Mouse (Mus musculus) CD4-positive, CD25-positive, alpha-beta regulatory T cell, adult 2 months (primary cell): ENCODE data around the gene Hsf5.

Experiments used
- DNase-seq: peaks from one replicate; pipeline ENCODE4 v3.0.0-alpha.2; 2012; ENCODE audit warnings: low read depth, low spot score

The Hsf5 gene

DNA sequence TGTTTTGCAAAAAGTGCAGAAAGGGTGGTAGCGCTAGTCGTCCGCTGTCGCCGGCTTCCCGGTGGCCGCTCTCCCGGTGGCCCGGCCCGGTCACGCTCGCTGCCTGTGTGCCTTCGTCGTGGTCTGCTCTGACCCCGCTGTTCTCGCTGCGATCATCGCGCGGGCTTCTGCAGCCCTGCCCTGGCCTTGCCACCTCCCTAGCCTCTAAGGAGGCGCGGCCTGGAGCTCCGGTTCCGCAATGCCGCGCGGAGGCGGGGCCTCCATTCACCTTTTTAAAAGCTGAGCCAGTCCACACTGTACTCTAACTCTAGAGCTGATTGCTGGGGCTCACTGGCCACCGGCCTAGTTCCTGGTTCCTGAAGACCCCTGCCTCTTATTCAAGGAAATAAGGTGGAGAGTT is 22.2 kb downstream of the Hsf5 start:
- DNase-seq, result peak; percentile 59

DNA sequence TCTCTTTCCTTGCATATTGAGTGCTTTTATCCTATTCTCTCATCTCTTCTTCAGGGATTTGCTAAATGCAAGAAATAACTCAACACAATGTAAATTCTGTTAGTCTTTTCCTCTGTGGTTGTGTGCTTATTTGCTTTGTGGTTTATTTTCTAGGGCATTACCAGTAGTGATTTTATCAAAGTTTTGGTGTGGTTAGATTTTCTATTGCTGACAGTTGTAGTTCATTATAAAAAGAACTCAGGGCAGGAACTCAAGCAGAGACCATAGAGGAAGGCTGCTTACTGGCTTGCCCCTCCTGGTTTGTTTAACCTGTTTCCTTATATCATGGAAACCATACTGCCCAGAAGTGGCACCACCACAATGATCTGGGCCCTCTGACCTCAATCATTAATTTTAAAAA is 25.9 kb downstream of the Hsf5 start:
- DNase-seq, result no peak

DNA sequence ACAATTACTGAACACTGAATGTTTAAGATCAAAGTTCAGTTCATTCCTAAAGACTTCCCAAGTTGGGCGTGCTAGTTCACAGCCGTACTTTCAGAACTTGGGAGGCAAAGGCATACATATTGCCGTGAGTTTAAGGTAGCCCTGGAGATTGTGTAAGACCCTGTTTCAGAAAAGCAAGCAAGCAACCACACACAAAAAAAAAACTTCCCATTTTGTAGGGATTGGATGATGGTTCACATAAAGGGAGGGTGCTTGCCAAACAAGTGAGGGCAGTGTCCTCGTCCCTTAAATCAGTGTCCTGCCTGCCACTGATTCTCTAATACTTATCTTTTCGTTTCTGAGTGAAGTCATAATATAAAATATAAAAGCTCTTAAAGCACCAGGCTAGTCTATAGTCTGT is 37.7 kb downstream of the Hsf5 start:
- no peak for DNase-seq

DNA sequence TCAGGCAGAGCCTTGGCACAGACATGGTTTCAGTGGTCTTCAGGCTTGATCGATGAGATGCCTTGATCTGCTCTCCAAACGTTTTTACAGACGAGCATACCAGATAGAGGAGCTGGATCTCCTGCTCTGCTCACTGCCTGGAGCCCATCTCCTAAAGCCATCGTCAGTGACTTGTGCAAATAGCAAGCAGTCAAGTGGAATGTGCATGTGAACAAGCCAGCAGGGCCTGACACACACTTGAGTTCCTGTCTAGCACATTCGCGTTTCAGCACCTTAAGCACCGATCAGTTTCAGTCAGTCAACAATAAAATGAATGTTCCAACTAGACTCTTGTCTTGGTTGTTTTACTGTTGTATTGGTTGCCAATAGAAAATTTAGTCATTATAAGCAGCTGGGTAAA is 42.3 kb downstream of the Hsf5 start:
- no peak for DNase-seq

DNA sequence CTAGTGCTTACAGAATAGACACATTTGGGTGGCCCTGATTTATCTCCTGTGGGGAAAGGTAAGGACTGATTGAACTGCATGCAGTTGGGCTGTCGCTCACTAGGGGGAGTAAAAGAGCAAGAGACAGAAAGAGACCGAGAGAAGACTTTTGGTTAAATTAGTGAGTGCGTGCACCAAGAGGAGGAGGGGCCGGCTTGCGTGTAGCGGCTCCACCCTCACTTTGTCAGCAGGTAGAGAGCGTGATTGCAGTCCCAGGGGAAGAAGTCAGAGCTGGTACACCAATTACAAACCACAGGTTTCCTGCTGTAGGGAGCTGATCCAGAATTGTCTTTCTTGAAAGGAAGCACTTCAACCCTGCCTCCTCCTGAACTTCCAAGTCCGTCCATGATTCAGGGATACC is 45.4 kb downstream of the Hsf5 start, which contains the start of gene Rnf43:
Gene Rnf43 (plus strand): TSS at position 316 of the 400 bp plus-strand sequence.
- peak; percentile 94 for DNase-seq

DNA sequence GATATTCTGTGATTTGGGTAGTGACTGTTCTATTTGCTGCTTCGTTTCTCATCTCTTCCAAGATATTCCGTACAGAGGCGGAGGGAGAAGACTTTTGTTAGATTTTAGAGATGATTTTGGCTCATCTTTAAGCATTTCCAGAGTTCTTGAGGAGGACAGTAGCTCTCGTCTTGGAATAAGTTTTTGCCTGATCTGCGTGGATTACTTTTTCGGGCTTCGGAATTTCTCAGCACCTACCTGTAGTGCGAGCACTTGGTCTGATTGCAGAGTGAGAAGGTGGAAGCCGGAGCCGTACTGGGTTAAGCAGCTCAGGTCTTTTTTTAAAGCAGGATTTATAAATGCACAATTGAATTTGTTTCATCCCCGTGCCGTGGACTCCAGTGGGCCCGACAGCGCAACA is 45.9 kb downstream of the Hsf5 start:
- peak; percentile 36 for DNase-seq

DNA sequence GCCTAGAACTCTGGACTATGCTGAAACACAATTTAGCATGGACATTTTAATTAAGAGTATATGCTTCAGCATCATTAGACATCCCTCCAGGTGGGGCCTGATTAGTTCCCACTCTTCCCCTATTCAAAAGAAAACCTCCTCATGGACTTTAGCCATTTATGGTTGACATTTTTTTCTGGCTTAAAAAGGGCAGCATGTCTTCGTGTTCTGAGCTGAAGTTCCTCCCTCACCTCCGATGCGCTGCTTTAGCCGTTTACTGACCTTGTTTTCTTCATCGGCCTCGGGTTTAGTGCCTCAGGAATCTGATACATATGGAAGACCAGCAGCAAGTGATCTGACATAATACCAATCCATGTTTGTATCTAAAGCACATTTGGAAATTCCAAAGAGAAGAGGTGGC is 47.0 kb downstream of the Hsf5 start:
- DNase-seq, result no peak

DNA sequence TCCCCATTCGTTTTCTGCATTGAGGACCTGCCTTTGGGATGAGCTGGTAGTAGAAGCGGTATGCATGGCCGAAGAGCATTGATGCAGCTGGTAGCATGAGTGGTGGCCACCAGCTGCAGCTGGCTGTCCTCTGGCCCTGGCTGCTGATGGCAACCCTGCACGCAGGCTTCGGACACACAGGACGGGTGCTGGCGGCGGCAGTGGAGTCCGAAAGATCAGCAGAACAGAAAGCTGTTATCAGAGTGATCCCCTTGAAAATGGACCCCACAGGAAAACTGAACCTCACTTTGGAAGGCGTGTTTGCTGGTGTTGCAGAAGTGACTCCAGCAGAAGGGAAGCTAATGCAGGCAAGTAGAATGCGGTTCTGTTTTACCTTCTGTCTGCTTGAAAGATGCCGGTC is 47.6 kb downstream of the Hsf5 start:
- no peak for DNase-seq

DNA sequence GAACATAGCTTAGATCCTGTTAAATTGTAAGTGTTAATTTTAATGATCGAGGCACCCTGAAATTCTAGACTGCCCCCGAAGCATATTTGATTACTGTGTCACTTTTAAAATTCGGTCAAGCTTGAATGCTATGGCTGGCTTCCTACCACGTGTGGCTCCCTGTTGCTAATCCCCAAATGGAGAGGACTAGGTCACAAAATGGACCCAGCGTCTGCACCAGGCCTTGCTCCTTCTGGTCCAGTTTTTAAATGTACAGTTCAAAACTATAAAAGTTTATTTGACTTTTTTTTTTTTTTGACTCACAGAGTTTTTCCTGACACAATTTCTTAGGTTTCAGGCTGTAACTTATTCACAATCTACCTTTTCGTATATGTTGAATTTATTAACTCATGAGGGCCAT is 48.3 kb downstream of the Hsf5 start:
- no peak for DNase-seq

DNA sequence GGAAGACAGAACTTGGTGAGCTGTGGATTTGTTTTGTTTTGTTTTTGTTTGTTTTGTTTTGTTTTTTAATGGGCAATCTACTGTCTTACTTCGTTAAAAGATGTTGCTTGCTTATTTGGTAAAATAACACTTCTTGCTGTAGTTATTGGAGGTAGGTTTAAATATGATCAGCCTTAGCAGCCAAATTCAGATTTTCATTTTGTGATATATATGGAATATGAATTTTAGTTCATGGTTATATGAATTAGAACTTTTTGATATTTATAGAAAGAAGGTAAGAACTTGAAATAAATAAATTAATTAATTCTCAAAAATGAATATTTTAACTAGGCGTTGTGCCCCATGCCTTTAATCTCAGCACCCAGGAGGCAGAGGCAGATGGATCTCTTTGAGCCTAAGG is 48.7 kb downstream of the Hsf5 start:
- DNase-seq, result no peak

DNA sequence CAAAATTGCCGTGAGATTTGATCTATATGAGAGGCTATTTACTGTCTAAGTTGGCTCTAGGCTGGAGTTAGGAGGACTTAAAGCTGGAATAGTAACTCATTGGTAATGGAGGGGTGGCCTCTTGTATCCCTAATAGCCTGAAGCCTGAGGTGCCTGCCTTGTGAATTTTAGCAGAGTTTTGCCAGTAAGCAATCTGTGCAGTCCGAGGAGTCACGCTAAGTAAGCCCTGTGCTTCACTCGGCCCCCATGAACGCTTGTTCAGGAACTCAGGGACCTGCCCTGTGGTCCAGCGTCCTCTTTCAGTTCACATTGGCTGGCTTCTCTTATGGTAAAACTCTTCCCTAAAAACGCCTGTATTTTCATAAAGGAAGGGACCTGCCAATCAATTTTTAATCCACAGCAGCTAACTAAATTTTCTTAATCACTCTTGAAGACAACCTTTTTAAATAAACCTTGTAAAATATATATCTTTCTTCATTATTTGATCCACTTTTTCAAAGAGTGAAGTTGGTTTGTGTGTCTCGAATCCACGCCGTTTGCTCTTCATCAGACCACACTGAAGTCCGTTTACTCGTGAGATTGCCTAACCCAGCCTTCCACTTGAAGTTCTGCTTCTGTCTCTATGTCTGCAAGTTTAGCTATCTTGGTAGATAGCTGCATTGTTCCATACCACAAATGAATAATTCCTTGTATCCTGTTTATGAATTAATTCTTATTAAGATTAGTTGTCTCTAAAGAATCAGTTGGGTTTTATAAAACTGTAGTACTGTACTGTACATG is 49.5 kb downstream of the Hsf5 start:
- no peak for DNase-seq

DNA sequence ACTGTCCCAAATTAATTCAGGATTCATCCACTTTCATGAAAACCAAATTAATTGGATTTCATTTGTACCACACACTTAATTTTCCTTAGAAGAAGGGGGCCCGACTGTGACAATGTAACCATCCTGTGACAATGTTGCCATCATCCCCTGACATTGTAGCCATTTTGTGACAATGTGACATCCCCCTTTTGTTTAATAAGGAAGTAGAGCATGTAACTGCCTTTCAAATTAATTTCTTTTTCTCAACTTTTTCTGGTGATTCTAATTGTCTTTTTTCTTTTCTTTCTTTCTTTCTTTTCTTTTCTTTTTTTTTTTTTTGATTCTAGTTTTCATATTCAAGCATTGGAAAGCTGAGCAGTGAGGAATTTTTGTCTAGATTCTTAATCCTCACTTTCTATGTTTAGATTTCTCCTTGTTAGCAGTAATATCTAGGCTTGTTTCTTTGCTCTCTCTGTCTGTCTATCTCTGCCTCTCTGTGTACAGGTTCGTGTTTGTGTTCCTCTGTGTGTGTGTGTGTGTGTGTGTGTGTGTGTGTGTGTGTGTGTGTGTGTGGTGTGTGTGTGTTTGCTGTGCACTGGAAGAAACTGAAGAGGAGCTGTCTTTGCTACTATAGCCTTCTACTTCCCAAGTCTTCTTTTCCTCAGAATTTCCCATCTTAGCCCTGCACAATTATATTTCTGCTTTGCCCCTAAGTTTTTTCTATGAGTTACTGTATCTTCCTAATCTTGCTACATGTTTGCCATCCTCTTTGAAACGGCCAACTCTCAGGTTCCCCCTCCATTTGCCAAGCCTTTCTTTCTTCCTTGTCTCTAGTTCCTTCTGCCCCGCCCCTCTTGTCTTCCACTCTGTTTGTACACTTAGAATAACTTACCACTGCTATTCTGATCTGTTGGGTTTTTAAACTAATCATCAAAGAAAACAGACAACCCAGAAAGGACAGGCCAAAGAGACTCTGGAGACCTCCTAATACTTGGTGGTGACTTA is 50.4 kb downstream of the Hsf5 start:
- no peak for DNase-seq

DNA sequence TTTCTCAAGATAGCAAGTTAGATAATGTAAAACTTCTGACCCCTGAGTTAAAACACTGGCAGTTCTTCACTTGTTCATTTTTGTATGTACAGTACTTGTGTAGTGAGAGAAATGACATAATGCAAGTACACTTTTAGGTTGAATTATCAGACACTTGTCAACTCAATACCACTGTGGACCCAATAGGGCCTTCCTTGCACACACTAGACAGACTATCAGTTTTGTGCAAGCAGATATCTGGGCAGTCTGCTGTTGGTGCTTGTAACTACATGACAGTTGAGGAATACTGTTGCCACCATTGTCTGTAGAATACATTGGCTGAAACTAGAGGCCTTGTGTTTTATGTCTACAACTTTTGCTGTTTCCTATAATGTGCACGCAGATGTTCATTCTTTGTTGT is 56.3 kb downstream of the Hsf5 start:
- DNase-seq, result no peak

DNA sequence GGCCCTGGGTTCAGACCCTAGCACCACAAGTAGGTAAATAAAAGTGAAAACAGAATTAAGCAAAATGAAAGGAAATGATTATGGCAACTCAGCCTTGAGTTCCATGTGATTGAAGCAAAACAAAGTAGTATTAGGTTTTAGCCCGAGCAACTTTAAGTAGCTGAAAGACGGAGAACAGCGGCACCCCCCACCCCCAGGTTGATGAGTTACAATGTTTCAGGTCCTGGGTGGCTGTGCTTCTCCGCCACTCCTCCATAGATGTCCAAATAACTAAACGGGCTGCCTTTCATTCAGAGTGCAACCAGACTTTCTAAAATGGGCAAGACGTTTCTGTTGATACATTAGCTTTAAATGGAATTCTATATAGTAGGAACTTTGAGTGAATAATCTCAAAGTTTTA is 58.6 kb downstream of the Hsf5 start:
- DNase-seq, result no peak

DNA sequence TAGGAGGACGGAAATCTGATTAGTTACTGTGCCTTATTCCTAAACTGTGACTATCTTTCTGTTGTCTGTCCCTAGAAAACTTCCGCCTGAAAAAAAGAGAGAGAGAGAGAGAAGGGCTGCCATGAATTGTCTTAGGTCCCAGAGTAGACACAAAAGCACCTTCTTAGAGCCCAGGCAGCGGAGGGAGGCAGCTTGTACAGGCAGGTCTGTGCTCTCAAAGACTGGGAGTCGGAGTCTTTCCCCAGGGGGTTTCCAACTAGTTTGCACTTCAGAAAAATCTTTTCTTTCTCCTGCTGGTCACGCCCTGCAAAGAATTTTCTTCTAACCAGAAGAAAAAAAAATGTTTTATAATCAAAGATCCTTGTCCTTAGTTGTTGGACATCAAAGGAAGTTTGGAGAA is 60.8 kb downstream of the Hsf5 start:
- no peak for DNase-seq

DNA sequence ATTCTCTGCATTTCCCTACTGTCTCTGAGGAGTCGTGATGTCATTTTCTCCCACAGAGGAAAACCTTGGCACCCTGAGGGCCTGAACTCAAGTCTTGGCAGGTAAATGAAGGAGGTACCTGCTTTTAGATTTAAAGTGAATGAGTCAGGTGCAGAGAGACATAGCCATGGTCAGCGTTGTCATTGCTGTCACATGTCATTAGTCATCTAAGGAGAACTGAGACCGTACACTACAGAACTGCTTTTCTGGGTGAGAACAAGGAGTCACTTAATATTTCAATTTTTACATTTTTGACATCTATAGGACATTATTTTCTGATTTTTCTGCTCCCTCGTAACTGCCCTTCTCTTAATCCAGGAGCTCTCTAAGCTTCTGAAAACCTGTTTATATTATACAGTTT is 61.6 kb downstream of the Hsf5 start:
- DNase-seq, result no peak

DNA sequence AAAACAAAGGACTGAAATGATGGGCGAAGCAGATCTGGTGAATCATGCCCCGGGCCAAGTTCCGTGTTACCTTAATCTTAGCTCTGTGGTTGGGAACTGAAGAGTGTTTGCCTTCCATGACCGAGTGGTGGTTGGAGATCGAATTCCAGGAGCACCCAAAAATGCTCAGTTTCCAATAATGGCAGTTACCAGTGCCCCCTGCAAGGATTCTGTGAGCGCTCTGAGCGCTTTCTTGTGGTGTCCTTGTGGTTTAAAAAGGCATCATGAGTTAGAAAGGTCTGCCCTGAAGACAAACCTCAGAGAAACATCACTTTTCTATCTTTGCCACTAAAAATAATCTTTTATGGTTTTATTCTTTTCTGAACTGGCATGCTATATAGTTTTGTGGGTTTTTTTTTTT is 62.0 kb downstream of the Hsf5 start:
- DNase-seq, result peak; percentile 24

DNA sequence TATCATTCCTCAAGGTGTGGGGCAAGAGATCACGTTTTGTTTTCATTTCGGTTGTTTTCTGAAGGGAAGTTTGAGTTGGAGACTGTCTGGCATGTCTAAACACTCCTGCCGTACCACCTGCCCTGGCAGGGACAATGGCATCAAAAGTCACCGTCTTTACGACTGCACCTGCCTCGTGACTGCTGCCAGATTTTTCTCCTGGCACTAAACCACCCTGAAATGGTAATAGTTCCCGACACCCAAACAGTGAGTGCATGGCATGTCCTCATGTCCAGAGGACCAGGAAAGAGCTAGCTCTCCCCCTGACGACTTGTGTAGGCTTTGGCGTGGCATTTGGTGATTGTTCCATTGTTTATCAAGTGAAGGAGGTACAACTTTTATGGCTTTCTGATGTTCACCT is 63.8 kb downstream of the Hsf5 start:
- DNase-seq, result no peak

DNA sequence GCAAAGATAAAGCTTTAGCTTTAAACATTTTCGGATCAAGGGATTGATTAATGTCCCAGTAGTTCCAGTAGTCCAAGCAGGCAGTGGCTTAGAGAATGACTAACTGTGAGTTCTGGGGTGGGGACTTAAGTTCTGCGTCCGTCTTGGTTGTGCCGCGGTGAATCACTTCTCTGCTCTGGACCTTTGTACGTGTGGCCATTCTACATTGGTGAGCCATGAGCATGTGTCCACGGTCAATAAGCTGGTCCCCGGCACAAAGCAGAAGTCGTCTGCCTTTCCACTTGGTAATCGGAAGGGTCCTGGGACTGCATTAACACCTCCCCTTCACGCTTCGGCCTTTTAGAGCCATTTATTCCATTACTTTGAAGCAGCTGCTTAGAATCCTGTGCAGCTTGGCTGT is 65.1 kb downstream of the Hsf5 start:
- no peak for DNase-seq

DNA sequence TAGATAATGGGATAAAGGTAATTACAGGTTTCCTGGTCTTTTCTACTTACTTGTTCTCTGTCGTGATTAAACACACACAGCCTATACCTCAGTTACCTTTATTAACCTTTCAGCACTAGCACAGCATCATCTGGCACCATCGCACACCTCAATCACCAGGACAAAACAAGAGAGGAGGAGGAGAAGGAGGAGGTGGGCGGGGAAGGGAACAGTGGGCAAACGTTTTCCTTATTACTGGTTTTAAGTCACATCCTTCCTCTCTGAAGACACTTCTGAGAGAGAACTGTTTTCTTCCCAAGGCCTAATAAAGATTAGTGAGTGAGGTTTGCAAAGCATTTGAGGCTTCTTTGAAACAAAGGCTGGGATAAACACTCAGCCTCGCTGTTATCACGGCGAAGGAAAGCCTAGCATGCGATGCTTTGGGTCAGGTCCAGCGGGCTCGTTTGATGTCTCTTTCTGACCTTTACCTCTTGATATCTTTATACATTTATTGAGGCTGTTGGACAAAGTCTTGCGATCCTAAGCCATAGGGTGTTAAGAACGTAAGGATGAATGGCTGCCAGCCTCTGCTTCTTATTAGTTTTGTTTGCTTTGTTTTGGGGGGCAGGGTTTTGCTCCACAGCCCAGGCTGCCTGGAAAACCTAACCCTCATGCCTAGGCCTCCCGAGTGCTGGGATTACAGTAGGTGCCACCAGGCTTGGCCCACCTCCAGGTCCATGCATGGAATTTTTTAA is 66.0 kb downstream of the Hsf5 start:
- no peak for DNase-seq

DNA sequence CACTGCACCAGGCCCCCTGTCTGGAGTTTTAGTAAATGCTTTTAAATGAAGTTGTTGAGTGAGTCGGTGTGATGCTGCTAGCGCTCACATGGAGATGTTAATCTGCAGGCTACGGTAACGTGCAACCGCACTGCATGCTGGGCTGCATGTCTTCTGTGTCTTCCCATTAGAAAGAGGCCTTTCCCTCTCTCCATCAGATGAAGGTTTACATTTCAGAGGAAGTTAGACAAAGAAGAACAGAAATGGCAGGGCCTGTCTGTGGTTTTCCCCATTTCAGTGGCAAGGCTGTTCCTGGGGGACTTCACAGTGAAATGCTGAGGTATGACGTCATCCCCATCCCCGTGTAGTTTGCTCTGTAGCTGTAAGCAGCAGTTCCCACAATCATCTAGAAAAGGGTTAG is 69.4 kb downstream of the Hsf5 start:
- peak; percentile 73 for DNase-seq
